Mouse (Mus musculus): ENCODE results near the gene Pdzk1ip1.

DNA sequence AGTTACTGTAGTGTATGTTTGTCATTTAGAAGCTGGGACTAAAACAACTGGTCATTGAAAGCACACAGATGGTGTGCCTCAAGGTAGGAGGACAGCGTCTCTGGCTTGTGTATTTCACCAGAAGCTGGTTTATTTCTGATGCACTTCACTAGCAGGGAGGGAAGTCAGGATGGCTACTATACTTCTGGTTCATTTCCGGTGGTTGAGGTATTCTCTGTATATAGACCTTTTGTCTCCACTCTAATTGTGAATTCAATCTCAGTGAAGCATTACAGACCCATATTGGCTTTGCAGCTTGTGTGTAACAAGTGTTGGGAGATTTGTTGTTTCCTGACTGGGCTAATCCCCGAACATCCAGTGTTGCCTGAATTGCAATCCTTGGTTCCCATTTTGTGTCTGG lies 27.8 kb upstream of the Pdzk1ip1 start:
- TF ChIP-seq POLR2A (IDR thresholded peaks at IDR 0.05; ENCODE audit: control insufficient read depth in 1 of 2, insufficient read depth in 1 of 2, low read depth in 1 of 2, low read length in 2 of 2, poor library complexity in 1 of 2) (no peak; a peak in 1 of 4 replicates), POLR2AphosphoS2 (IDR thresholded peaks at IDR 0.05; ENCODE audit: low read length) (no peak), E2F4 (IDR thresholded peaks at IDR 0.05; ENCODE audit: borderline replicate concordance, low read depth, low read length) (no peak), ZNF384 (IDR thresholded peaks at IDR 0.05; ENCODE audit: low read depth, low read length) (no peak), MYC (IDR thresholded peaks at IDR 0.05; ENCODE audit: low read depth, low read length) (no peak), ZMIZ1 (IDR thresholded peaks at IDR 0.05; ENCODE audit: low read depth, low read length) (no peak), EP300 (IDR thresholded peaks at IDR 0.05; ENCODE audit: low read depth in 1 of 2, low read length in 2 of 2) (no peak), NELFE (IDR thresholded peaks at IDR 0.05; ENCODE audit: low read depth, low read length) (no peak), CTCF (IDR thresholded peaks at IDR 0.05 in 2 of 3, conservative IDR thresholded peaks at IDR 0.05 in 1 of 3; ENCODE audit: control insufficient read depth in 1 of 3, insufficient read depth in 1 of 3, low read depth in 2 of 3, low read length in 3 of 3, poor library complexity in 1 of 3, severe bottlenecking in 1 of 3) (no peak), CHD2 (IDR thresholded peaks at IDR 0.05; ENCODE audit: low read length) (no peak), TCF12 (IDR thresholded peaks at IDR 0.05; ENCODE audit: low read depth, low read length) (no peak), ELF1 (IDR thresholded peaks at IDR 0.05; ENCODE audit: low read depth, low read length) (no peak), MAZ (IDR thresholded peaks at IDR 0.05; ENCODE audit: low read depth, low read length) (no peak)
